Mouse (Mus musculus): ENCODE measurements around the gene Ssr2.

The Ssr2 gene

GRCm38 (mm10) chr3:88575540-88575939 is at the start of gene Ssr2:
Gene Ssr2 (plus strand): TSS chr3:88575876.
- DNase-seq (ENCODE audit: low read depth, low spot score) = no peak

- DNase-seq (ENCODE audit: low read depth, low spot score) = peak; percentile 77
These were observed 49.2 kb upstream of the Ssr2 start for GRCm38 (mm10) chr3:88526157-88527131.

DNA sequence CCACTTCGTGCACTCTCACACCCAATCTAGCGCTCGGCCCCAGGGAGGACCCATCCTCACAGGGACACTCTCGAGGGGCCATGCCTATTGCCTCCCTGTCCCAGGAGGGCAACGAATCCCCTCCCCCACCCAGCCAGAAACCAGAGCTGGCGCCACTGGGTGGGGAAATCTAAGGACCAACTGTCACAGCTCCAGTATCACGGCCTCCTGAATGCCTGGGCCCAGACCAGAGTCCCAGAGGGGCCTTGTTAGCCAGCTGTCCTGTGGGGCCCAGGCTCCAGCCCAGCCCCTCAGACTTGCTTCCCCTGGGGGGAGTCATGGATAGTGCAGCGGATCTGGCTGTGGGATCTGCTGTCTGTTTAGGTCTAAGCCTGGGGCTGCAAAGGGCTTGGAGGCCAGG is 48.1 kb upstream of the Ssr2 start:
- no peak for DNase-seq (ENCODE audit: low read depth, low spot score)

- no peak for DNase-seq (ENCODE audit: low read depth, low spot score)
These were observed 47.0 kb upstream of the Ssr2 start for GRCm38 (mm10) chr3:88528646-88529045.

GRCm38 (mm10) chr3:88529204-88530000 is 46.3 kb upstream of the Ssr2 start:
- DNase-seq (ENCODE audit: low read depth, low spot score) = no peak

- no peak for DNase-seq (ENCODE audit: low read depth, low spot score)
These were observed 45.4 kb upstream of the Ssr2 start for GRCm38 (mm10) chr3:88530082-88530864.

- peak; percentile 58 for DNase-seq (ENCODE audit: low read depth, low spot score)
These were observed 44.1 kb upstream of the Ssr2 start for GRCm38 (mm10) chr3:88531348-88532298.

GRCm38 (mm10) chr3:88532299-88532674 is 43.4 kb upstream of the Ssr2 start, which contains the start of gene Mex3a:
Gene Mex3a (plus strand): TSS chr3:88532395.
- DNase-seq (ENCODE audit: low read depth, low spot score) = no peak

GRCm38 (mm10) chr3:88532689-88533511 is 42.8 kb upstream of the Ssr2 start:
- DNase-seq (ENCODE audit: low read depth, low spot score) = no peak

- DNase-seq (ENCODE audit: low read depth, low spot score) = no peak
These were observed 42.0 kb upstream of the Ssr2 start for GRCm38 (mm10) chr3:88533706-88534105.

- DNase-seq (ENCODE audit: low read depth, low spot score) = no peak
These were observed 40.7 kb upstream of the Ssr2 start for GRCm38 (mm10) chr3:88535005-88535404.

DNA sequence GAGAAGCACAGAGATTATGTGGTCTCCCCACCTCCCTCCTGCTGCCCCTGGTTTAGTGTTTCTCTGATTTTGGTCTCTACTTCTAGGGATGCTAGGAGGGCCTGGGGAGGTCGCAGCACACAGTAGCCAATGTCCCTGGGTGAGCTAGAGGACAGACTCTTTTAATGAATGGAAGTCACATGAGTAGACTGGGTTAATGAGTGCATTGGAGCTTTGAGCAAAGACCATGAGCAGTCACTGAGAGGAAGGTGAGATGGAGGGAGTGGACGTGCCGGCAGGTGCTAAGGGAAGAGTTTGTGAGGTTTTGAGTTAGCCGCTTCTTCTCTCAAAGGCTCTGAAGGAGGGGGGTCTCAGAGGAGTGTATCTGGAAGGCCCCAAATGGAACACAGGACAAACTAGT is 40.1 kb upstream of the Ssr2 start:
- no peak for DNase-seq (ENCODE audit: low read depth, low spot score)

DNA sequence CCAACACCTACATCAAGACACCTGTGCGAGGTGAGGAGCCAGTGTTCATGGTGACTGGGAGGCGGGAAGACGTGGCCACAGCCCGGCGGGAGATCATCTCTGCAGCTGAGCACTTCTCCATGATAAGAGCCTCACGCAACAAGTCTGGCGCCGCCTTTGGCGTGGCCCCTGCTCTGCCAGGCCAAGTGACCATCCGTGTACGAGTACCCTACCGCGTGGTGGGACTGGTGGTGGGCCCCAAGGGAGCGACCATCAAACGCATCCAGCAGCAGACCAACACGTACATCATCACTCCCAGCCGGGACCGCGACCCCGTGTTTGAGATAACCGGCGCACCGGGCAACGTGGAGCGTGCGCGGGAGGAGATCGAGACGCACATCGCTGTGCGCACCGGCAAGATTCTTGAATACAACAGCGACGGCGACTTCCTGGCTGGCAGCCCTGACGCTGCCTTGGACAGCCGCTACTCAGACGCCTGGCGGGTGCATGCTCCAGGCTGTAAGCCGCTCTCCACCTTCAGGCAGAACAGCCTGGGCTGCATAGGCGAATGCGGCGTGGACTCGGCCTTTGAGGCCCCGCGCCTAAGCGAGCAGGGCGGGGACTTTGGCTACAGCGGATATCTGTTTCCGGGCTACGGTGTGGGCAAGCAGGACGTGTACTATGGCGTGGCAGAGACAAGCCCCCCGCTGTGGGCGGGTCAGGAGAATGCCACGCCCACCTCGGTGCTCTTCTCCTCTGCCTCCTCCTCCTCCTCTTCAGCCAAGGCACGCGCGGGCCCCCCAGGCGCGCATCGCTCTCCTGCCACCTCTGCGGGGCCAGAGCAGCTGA is 39.4 kb upstream of the Ssr2 start:
- DNase-seq (ENCODE audit: low read depth, low spot score) = peak; percentile 69

GRCm38 (mm10) chr3:88537146-88537545 is 38.5 kb upstream of the Ssr2 start:
- no peak for DNase-seq (ENCODE audit: low read depth, low spot score)

DNA sequence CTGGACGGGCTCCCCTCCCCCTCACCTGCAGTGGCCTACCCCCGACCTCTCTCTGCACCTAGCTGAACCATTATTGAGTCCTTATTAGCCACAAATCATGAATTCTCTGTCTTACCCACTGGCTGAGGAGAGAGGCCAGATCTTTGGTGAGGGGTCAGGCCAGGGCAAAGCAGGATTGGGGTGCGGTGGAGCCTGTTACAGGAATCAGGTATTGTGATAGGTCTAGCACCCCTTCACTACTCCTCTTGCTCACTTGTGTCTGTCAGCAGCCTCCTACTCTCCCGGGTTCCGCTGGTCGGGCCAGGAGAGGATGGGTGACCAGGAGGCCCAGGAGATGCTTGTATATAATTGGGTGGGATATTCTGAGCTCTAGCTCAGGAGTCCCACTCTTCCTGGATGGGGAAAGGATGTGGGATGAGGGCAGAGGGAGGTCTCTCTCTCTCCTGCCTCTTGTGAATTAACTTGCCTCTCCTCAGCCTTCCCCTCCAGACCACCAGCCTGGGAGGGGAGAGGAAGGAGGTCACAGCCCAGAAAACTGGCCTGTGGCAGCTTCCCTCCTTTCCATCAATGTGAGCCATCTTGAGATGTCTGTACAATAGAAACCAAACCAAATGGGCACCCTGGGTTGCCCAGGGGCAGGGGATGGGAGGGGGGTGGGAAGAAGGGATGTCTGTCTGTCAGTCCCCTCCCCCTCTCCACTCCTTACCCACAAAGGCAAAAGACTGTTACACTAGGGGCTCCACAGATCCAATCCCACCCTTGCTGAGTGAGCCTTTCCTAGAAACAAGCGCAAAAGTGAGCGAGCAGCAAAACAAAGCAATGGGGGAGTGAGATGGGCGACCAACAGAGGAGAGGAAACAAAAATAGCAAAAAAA is 37.2 kb upstream of the Ssr2 start:
- no peak for DNase-seq (ENCODE audit: low read depth, low spot score)

DNA sequence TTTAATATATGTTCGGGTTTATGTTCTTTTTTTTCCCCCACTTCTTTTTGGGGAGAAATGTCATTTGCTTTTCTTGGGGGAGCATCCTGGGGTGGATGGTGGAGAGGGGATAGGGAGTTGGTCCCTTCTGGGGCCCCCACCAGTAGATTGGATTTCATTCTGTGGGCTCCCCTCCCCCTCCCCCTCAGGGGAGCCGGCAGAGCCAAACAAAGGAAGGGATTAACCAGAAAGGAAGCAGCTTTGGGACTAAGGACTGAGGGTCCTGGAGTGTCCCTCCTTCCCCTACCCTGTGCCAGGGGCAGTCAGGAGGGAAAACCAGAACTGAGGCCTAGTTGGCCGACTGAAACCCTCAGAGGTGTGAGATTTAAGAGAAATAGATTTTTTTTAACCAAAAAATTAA is 36.3 kb upstream of the Ssr2 start:
- DNase-seq (ENCODE audit: low read depth, low spot score) = no peak

- no peak for DNase-seq (ENCODE audit: low read depth, low spot score)
These were observed 35.6 kb upstream of the Ssr2 start for GRCm38 (mm10) chr3:88540085-88540484.

Data from telencephalon, adult 2 months (tissue).